Mouse (Mus musculus) inflammation-experienced regulatory T-cells (primary cell): Measurements from ENCODE around the gene Srr. TPM values are rescaled to one million over a fixed set of nuclear protein-coding genes. Genes with fewer than 3 reads are reported as not detected.

ENCODE experiments used
- polyA plus RNA-seq, 2 experiments: library from polyadenylated mRNA; unstranded; fragments of 100-300 nt; shearing (Covaris generic); gene quantifications; one replicate each; pipeline ENCODE4 v1.2.1; 2017

The Srr gene
- polyA plus RNA-seq: 1 to 10 TPM; 7.2 to 7.8 TPM

GRCm38 (mm10) chr11:74925577-74926387 lies at the start of gene Srr, which contains the start of gene Smg6:
Srr (minus strand) TSS chr11:74925948.
Smg6 (plus strand) TSS chr11:74925823.

GRCm38 (mm10) chr11:74897678-74898516 lies 27.9 kb downstream of the Srr start, which contains the start of gene Tsr1:
Tsr1 (plus strand) TSS chr11:74898071.

GRCm38 (mm10) chr11:74896901-74897677 lies 28.7 kb downstream of the Srr start, which contains the start of gene Sgsm2:
Sgsm2 (minus strand) TSS chr11:74897060.

Other genes with a start within 250 kb of the Srr start
- 10 to 100 TPM; 65.4 to 77.3 TPM for gene Pafah1b1, start 201.3 kb downstream of the Srr start, polyA plus RNA-seq
- gene Mettl16, start 155.1 kb downstream of the Srr start, polyA plus RNA-seq: 10 to 100 TPM; 40.0 to 41.2 TPM
- 1 to 10 TPM; 7.8 to 8.9 TPM for gene Mnt, start 95.0 kb downstream of the Srr start, polyA plus RNA-seq
- gene Sgsm2, start 28.9 kb downstream of the Srr start, polyA plus RNA-seq: 1 to 10 TPM; 3.8 to 4.5 TPM
- gene Tsr1, start 27.9 kb downstream of the Srr start, polyA plus RNA-seq: 10 to 100 TPM; 38.4 to 53.2 TPM
- 10 to 100 TPM; 29.7 to 32.8 TPM for gene Smg6, start 125 bp downstream of the Srr start, polyA plus RNA-seq
- 1 to 10 TPM; 5.2 to 5.9 TPM for gene Hic1, start 243.6 kb upstream of the Srr start, polyA plus RNA-seq